Mouse (Mus musculus) myocyte (in vitro differentiated cells): Measurements from ENCODE around the gene Zfp598.

Experiments used
- MAX ChIP-seq: IDR thresholded peaks from one replicate; pipeline ENCODE4 v1.6.1; 2011; ENCODE audit warnings: low read depth, mild to moderate bottlenecking, control low read depth
- POLR2A ChIP-seq: IDR thresholded peaks from one replicate; pipeline ENCODE4 v1.6.1; 2011; ENCODE audit warnings: low read depth, mild to moderate bottlenecking, control low read depth, moderate library complexity; ENCODE audit not compliant: insufficient read length
- POLR2AphosphoS2 ChIP-seq: IDR thresholded peaks from one replicate; pipeline ENCODE4 v1.6.1; 2011; ENCODE audit warnings: low read depth, control low read depth; ENCODE audit not compliant: insufficient read length
- SRF ChIP-seq: IDR thresholded peaks from one replicate; pipeline ENCODE4 v1.6.1; 2011; ENCODE audit warnings: low read depth; ENCODE audit not compliant: control insufficient read depth, insufficient read length
- USF1 ChIP-seq: IDR thresholded peaks from one replicate; pipeline ENCODE4 v1.6.1; 2011; ENCODE audit warnings: low read depth, mild to moderate bottlenecking, control low read depth, moderate library complexity

DNA sequence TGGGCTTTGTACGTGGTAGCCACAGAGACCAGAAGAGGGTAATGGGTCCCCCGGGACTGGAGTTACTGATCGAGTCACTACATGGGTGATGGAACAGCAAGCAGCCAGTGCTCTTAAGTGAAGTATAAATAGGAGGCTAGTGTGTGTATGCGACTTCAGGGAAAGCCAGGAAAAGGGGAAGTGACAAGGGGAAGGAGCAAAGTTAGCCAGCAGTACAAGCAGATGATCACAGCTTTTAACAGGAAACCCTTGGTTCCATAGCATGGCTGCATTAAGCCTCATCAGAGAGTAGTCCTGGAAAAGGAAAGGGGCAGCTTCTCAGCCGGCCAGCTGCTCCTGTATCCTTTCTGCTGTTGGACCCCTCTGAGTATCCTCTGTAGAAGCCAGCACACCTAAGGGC is 22.9 kb downstream of the Zfp598 start:
- TF ChIP-seq POLR2AphosphoS2 (no peak), SRF (no peak), USF1 (no peak), MAX (no peak), POLR2A (no peak)
